Mouse (Mus musculus) liver, embryonic 11.5 days (tissue): Measurements from ENCODE around the gene Sgca. TPM values are rescaled to one million over a fixed set of nuclear protein-coding genes. Genes with fewer than 3 reads are reported as not detected.
"Not testable (repeated sequence)": the region's sequence is repeated elsewhere in the genome, so short reads cannot be mapped to it uniquely, and the experiment has no call there.

Source experiments
- ATAC-seq: fragments of 200-750 bp; cut with Nextera tagmentation; replicated peaks from 2 replicates; pipeline ENCODE4 v1.8.0; 2017; ENCODE audit warnings: moderate number of reproducible peaks, mild to moderate bottlenecking, moderate TSS enrichment, moderate library complexity; ENCODE audit not compliant: low FRiP score
- DNase-seq: peaks from one replicate; pipeline ENCODE4 v3.0.0-alpha.2; 2017; ENCODE audit warnings: low spot score
- H3K27ac ChIP-seq: fragments of 300-500 bp; sonication (generic); 2 replicates; pipeline ENCODE4 v1.5.1; 2014; ENCODE audit warnings: mild to moderate bottlenecking, low read depth, low read length, control low read depth
- H3K27me3 ChIP-seq: fragments of 300-500 bp; sonication (generic); replicated peaks from 2 replicates; pipeline ENCODE4 v1.6.1; 2014; ENCODE audit warnings: low read length, mixed read lengths; ENCODE audit not compliant: control insufficient read depth, insufficient read depth
- H3K36me3 ChIP-seq: fragments of 300-500 bp; sonication (generic); 2 replicates; pipeline ENCODE4 v1.6.1; 2014; ENCODE audit warnings: mild to moderate bottlenecking, low read length, moderate library complexity, mixed read lengths; ENCODE audit not compliant: control insufficient read depth, insufficient read depth
- H3K4me1 ChIP-seq: fragments of 300-500 bp; sonication (generic); replicated peaks from 2 replicates; pipeline ENCODE4 v1.6.1; 2014; ENCODE audit warnings: low read length, mixed read lengths; ENCODE audit not compliant: control insufficient read depth, insufficient read depth
- H3K4me2 ChIP-seq: fragments of 300-500 bp; sonication (generic); 2 replicates; pipeline ENCODE4 v1.6.1; 2014; ENCODE audit warnings: mild to moderate bottlenecking, control low read depth, moderate library complexity
- H3K4me3 ChIP-seq: fragments of 300-500 bp; sonication (generic); 2 replicates; pipeline ENCODE4 v1.5.1; 2014; ENCODE audit warnings: low read depth, low read length, control low read depth
- H3K9ac ChIP-seq: fragments of 300-500 bp; sonication (generic); 2 replicates; pipeline ENCODE4 v1.6.1; 2014; ENCODE audit warnings: low read depth, low read length, control low read depth
- H3K9me3 ChIP-seq: fragments of 300-500 bp; sonication (generic); 2 replicates; pipeline ENCODE4 v1.6.1; 2016; ENCODE audit warnings: low read length, inconsistent platforms, mixed read lengths; ENCODE audit not compliant: control insufficient read depth
- WGBS: fragments of 180-500 bp; shearing (Covaris S2); extraction: QIAGEN DNeasy Blood & Tissue Kit; methylation state at CpG from one replicate; pipeline ENCODE4 v1.1.7; 2014; 5-methylcytosine and 5-hydroxymethylcytosine counted together
- polyA plus RNA-seq: library from polyadenylated mRNA; unstranded; fragments of >200 nt; fragmentation: Nextera tagmentation; extraction: Ambion mirVana; gene quantifications from 2 replicates; pipeline ENCODE4 v1.2.1, GENCODE M21; 2014

Gene Sgca
- polyA plus RNA-seq, 1 experiment from 2014 or later, result 0.30 TPM

DNA sequence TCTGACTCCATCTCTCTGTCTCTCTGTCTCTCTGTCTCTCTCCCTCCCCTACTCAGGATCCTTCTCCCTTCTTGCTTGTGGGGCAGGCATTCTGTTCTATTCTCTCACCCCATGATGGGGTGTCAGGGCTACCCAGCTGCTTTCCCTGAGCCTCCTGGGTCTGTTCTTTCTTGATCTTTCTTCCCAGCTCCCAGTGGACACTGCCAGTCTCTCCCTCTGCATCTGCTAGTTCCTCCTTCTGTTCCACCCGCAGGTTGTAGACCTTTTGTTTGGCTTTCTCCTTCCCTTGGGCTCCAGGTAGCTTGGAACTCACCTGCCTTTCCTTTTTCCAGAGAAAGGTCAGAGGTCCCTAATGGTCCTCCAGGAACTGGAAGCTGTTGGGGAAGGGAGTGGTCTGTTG is 35.3 kb upstream of the Sgca start:
- Histone ChIP-seq H3K4me2 (peak overlapping the region; percentile 96), H3K27ac (peak overlapping the region; percentile 99), H3K4me1 (peaks cover 63% of the 10 kb centered on the region), H3K36me3 (peaks cover 10% of the 10 kb centered on the region), H3K4me3 (peak overlapping the region; percentile 91), H3K9ac (peak overlapping the region; percentile 97), H3K9me3 (no peaks in the 10 kb centered on the region), H3K27me3 (0 out of 2 replicates have a peak, but pooled peaks cover 3% of the 10 kb centered on the region)
- ATAC-seq, result no peak
- DNase-seq, result no peak
- WGBS, result 25% methylated on average over 1 of the region's 1 CpGs

DNA sequence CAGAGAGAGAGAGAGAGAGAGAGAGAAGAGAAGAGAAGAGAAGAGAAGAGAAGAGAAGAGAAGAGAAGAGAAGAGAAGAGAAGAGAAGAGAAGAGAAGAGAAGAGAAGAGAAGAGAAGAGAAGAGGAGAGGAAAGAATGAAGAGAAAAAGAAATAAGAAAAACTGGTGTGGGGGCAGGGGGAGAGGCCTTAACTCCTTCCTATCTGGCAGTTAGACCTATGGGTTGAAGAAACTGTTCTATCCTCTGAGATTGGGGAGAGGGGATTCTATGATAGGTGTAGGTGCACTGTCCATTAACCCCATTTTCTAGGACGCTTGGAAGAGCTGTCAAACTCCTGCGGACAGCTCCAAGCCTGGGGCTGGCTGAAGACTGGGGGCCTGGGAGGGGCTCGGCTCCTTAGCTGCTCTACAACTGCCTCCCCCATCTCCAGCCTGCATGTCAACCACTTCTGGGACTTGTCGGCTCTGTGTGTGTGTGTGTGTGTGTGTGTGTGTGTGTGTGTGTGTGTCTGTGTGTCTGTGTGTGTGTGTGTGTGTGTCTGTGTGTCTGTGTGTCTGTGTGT is 34.8 kb upstream of the Sgca start:
- H3K9me3 ChIP-seq, H3K27me3 ChIP-seq, DNase-seq, H3K36me3 ChIP-seq, ATAC-seq: not testable (repeated sequence)
- Histone ChIP-seq H3K4me1 (peaks cover 63% of the 10 kb centered on the region), H3K27ac (peak overlapping the region; percentile 99), H3K4me2 (peak overlapping the region; percentile 96), H3K4me3 (peak overlapping the region; percentile 91), H3K9ac (peak overlapping the region; percentile 97)
- 9% methylated on average over 4 of the region's 4 CpGs for WGBS

DNA sequence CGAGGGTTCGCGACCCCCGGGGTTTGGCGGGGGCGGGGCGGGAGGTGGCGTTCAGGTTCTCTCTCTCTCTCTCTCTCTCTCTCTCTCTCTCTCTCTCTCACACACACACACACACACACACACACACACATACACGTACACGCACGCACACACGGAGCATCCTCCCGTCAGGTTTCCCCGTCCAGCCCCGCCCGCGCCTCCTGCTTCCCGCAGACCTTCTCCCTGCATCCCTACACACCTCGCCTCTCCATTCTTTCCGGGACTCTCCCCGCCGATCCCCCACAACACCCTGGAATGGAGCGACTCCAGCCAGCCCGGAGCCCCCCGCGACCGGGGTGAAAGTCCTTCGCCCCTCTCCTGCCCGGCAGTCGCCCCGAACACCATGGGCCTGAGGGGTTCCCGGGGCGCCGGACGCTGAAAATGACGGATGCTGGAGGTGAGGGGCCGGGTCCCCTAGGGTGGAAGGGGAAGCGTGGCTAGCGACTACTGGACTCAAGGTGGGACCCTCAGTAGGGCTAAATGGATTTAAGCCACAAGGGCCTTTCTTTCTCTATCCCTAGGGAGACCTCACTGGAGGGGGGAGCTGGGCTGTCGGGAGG is 34.1 kb upstream of the Sgca start:
- Histone ChIP-seq H3K9me3 (no peaks in the 10 kb centered on the region), H3K4me2 (peak overlapping the region; percentile 96), H3K9ac (peak overlapping the region; percentile 97), H3K27me3 (0 out of 2 replicates have a peak, but pooled peaks cover 3% of the 10 kb centered on the region), H3K36me3 (peaks cover 13% of the 10 kb centered on the region), H3K4me1 (peaks cover 63% of the 10 kb centered on the region), H3K27ac (peak overlapping the region; percentile 99), H3K4me3 (peak overlapping the region; percentile 91)
- 2% methylated on average over 40 of the region's 40 CpGs for WGBS
- DNase-seq (no peak), ATAC-seq (no peak)

DNA sequence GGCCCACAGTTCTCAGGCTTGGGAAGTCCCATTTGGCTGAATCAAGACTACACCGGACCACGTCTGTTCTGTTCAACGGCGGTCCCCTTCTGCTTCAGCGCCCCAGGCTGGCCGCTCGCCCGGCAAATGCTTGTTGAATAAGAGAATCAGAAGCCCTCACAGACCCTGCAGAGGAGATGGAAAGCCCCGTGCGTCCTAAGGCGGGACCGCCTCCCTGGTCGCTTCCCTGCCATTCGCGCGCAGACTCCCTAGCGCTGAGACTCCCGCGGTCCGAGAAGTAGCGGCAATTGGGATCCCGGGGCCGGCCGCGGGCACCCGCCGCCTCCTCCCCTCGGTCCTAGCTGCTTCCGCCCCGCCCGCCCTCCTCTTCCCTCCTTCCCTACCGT is 33.5 kb upstream of the Sgca start, which contains the start of gene Samd14:
Gene Samd14, plus strand, starts transcription at position 251 of the 386 bp plus-strand sequence.
- WGBS, result 0% methylated on average over 32 of the region's 32 CpGs
- peak within 1 kb of the TSS; percentile 96 for H3K4me2 ChIP-seq

DNA sequence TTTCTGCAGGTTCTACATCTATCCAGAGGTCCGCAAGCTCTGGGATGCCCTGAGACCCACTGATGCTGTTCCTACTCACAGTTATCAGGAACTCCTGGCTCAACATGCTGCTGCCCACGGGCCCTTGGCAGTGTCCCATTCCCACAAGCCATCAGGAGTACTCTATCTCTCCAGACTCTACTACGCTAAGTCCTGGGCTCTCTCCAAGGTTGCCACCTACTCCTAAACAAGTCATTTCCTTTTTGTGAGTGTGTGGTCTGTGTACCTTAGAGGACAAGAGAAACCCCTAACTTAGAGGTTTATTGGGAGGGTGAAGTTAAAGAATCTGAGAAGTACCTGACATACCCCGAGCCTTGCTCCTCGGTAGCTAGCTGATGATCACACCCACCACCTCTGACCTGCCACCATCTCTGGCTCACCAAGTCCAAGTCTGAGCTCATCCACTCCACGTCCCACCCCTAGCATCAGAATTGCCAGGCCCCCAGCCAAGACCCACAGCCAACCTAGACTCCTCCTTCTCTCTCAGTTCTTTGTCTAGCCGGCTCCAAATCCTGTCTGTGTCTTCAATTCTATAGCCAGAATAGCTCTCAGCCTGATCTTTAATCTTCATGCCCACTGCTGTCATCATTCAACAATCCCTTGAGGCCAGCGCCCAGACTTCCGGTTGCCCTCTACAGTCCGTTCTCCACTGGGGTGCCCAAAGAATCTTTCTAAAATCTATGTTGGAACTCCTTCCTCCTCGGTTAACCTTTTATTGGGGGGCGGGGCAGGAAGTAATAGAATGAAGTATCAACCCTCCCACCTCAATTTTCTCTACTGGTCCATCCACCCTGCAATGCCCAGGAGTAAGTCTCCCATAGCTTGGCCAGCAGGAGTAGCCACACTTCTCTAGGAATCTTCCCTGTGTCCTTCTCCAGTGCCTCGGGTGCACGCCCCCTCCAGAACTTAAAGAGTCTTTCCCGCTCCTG is 32.8 kb upstream of the Sgca start:
- Histone ChIP-seq H3K9ac (peak overlapping the region; percentile 97), H3K4me2 (peak overlapping the region; percentile 96), H3K27me3 (0 out of 2 replicates have a peak, but pooled peaks cover 3% of the 10 kb centered on the region), H3K9me3 (no peaks in the 10 kb centered on the region), H3K4me1 (peaks cover 59% of the 10 kb centered on the region), H3K27ac (peak overlapping the region; percentile 99), H3K4me3 (peak overlapping the region; percentile 91), H3K36me3 (peaks cover 17% of the 10 kb centered on the region; the same call in 1 of the 2 replicates)
- 34% methylated on average over 15 of the region's 15 CpGs for WGBS
- ATAC-seq, result no peak
- no peak for DNase-seq

More for the DNA sequence above, 33.5 kb upstream of the Sgca start, which contains the start of gene Samd14:
- Histone ChIP-seq H3K4me3 (peak within 1 kb of the TSS; percentile 91), H3K27ac (peak within 1 kb of the TSS; percentile 99), H3K9me3 (no peaks in the 10 kb centered on the region), H3K4me1 (peaks cover 64% of the 10 kb centered on the region), H3K9ac (peak within 1 kb of the TSS; percentile 97), H3K36me3 (peaks cover 19% of the 10 kb centered on the region), H3K27me3 (0 out of 2 replicates have a peak, but pooled peaks cover 3% of the 10 kb centered on the region)
- DNase-seq, result peak; percentile 78
- peak; percentile 22; the same call in 1 of the 2 replicates for ATAC-seq

DNA sequence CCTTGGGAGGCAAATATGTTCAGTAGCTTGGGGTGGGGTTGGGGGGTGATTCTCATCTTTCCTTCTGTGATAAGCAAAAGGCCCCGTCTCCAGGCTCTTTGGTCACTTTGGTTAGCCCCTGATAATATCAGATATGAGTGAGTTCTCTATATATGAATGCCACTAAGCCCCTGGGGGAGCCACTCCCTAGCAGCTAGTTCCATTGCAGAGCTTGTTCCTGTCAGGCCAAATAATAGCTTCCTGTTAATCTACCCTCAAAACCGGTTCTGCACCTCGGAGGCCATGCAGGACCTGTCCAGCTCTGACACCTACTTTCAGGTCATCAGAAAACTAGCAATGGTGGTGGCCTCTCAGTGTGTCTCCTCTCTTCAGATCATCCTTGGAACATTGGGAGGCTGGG is 31.3 kb upstream of the Sgca start:
- Histone ChIP-seq H3K9ac (peak overlapping the region; percentile 72; the same call in 1 of the 2 replicates), H3K27me3 (0 out of 2 replicates have a peak, but pooled peaks cover 3% of the 10 kb centered on the region), H3K36me3 (peaks cover 24% of the 10 kb centered on the region), H3K4me3 (no peak overlapping the region), H3K27ac (peak overlapping the region; percentile 73), H3K9me3 (no peaks in the 10 kb centered on the region), H3K4me1 (peaks cover 62% of the 10 kb centered on the region), H3K4me2 (peak overlapping the region; percentile 89)
- DNase-seq, result no peak
- 44% methylated on average over 3 of the region's 3 CpGs for WGBS
- no peak for ATAC-seq

DNA sequence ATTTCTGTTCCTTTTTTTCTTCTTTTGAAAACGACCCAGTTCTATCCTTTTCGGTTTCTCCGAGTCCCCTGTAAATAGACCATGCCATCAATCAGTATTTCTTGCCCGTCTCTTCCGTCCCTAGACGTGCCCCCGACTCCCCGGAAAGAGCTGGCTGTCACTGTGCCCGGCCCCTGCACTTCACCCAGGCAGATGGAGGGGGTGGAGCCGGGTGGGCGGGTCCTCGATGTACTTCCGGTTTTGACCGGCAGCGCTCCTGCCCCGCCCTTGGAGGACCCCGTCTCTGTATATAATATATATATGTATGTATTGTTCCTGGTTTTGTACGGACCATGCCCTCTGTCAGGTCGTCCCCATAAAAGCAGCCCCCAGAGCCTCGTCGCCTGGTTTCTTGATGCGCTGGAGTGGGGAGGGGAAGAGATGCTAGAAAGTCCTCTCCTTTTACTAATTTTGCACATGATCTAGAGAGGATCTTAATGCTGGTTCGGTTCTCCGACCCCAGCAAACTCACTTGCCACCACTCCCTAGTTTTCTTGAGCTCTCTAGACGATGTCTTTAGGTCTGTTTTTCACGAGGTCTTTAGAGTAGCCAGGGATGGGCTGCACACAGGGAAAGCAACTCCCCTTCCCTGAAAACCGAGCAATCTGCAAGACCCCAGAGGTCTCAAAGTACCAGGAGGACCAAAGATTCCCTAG is 30.5 kb upstream of the Sgca start:
- H3K27ac ChIP-seq, result peak overlapping the region; percentile 73
- H3K4me2 ChIP-seq, result peak overlapping the region; percentile 89
- peaks cover 67% of the 10 kb centered on the region for H3K4me1 ChIP-seq
- ATAC-seq (peak; percentile 67), DNase-seq (peak; percentile 87)
- no peaks in the 10 kb centered on the region for H3K9me3 ChIP-seq
- H3K27me3 ChIP-seq, result 0 out of 2 replicates have a peak, but pooled peaks cover 3% of the 10 kb centered on the region
- H3K9ac ChIP-seq, result peak overlapping the region; percentile 72
- peaks cover 31% of the 10 kb centered on the region for H3K36me3 ChIP-seq
- H3K4me3 ChIP-seq, result peak overlapping the region; percentile 50
- 3% methylated on average over 27 of the region's 27 CpGs for WGBS

DNA sequence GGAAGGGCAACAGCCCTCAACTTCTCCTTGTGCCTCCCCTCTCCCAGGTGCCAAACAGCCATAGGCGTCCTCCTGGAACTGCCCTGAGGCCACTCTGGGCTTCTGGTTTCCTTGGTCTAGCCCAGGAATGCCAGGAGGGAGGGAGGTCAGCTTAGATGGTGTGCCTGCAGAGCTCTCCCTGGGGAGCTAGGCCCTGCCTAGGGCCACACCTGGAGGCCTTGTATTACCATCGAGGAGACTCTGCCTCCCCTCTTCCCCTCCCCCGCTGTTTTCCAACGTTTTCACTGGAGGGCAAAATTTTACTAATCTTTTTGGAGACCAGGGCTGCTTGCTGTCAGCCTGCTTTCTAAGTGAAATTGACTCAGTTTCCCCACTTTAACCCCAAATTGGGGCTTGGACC is 29.9 kb upstream of the Sgca start:
- 40% methylated on average over 4 of the region's 4 CpGs for WGBS
- H3K4me1 ChIP-seq, result peaks cover 67% of the 10 kb centered on the region
- DNase-seq, result no peak
- H3K27me3 ChIP-seq, result 0 out of 2 replicates have a peak, but pooled peaks cover 3% of the 10 kb centered on the region
- H3K4me3 ChIP-seq, result peak overlapping the region; percentile 50
- no peaks in the 10 kb centered on the region for H3K9me3 ChIP-seq
- ATAC-seq, result no peak
- H3K4me2 ChIP-seq, result peak overlapping the region; percentile 89
- peaks cover 35% of the 10 kb centered on the region for H3K36me3 ChIP-seq
- H3K9ac ChIP-seq, result 0 out of 2 replicates have a peak overlapping the region, but pooled peaks have one; percentile 22
- H3K27ac ChIP-seq, result peak overlapping the region; percentile 73
